Mouse (Mus musculus): ENCODE data around the gene Rasip1. TPM values are rescaled to one million over a fixed set of nuclear protein-coding genes. Genes with fewer than 3 reads are reported as not detected.
A peak's percentile ranks its signal among the peaks of the same experiment; 100 is the strongest.

The Rasip1 gene
- total and polyA plus RNA-seq, 3 experiments: 13.5 to 42.9 (median 20.6) TPM

DNA sequence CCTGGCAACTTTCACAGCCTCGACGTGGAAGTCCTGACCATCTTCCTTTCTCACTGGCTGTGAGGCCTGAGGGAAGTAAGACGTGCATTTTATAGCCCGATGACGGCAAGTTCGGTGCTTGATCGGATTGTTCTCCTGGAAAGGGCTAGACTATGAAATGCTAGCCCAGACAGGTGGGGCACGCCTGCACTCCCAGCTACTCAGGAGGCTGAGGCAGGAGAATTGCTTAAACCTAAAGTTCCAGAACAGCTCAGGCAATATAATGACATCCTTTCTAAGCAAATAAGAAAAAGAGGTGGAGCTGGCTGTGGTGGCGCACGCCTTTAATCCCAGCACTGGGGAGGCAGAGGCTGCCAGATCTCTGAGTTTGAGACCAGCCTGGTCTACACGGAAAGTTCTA is 3.8 kb upstream of the Rasip1 start:
- no peak for DNase-seq

DNA sequence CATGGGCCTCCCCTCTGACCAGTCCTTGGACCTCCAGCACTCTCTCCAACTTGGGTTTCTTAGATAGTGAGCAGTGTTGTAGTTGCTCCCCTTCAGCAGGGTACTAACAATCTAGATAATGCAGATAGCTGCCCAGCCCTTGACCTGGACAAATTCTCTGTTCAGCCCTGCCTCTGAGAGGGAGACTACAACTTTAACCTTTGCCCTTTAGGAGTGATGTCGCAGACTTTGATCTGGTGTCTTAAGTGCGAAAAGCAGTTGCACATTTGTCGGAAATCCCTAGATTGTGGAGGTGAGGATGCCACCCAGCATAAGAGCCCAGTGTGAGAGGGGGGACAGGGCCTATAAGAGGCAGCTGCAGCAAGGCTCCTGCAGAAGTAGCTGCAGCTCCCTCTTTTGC is 2.6 kb upstream of the Rasip1 start:
- DNase-seq: no peak

DNA sequence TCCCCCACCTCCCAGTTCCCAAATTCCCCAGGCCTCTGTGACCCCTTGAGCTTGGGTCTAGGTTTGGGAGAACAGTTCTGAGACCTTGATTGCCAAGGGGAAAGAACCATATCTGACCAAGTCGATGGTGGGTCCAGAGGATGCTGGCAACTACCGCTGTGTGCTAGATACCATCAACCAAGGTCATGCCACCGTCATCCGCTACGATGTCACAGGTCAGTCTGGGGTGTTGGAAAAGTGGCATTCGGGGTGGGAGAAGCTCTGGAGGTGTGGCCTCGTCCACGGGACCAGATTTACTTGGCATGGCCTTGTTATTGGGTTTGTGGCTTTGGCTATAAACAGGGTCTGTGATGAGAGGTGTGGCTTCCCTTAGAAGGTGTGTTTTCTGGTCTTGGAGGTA is 1.8 kb upstream of the Rasip1 start:
- no peak for DNase-seq

DNA sequence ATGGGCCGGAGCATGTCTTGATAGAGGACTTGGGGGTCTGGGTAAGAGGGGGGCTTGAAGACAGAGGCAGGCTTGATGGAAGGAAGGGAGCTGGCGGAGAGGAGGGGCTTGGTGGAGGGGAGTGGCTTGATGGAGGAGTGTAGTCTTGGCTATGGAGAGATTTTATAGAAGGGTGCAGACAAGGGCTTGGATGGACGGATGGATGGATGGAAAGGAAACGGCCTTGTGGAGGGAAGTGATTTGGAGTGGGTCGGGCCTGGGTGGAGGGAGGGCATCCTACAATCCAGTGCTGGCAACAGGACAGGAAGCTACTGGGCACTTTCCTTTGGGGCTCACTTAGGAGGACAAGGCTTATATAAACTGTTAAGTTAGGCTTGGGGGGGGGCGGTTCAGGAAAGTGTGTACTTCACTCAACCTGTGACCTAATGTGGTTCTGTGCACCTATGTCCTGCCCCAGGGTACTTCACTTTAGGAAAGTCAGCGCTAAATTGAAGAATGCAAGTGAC is 664 bp upstream of the Rasip1 start:
- no peak for DNase-seq

DNA sequence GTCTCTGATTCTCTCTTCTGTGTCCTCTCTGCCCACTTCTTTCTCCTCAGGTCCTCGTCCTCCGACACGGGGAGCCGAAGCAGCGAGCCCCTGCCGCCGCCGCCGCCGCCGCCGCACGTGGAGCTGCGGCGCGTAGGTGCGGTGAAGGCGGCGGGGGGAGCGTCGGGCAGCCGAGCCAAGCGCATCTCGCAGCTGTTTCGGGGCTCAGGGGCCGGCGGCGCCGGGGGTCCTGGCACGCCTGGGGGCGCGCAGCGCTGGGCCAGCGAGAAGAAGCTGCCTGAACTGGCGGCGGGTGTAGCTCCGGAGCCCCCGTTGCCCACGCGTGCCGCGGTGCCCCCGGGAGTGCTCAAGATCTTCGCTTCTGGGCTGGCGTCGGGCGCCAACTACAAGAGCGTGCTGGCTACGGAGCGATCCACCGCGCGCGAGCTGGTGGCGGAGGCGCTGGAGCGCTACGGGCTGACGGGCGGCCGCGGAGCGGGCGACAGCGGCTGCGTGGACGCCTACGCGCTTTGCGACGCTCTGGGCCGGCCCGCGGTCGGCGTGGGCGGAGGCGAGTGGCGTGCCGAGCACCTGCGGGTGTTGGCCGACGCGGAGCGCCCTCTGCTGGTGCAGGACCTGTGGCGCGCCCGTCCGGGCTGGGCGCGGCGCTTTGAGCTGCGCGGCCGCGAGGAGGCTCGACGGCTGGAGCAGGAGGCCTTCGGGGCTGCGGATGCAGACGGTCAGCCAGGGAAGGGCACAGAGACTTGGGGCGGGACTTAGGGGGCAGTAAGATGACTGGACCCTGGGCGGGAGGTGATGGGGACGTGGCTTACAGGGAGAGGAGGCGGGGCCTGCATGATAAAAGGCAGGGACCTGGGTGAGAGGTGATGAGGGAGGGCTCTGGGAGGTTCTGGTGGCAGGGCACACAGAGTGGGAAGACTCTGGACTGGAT is 1.3 kb downstream of the Rasip1 start:
- DNase-seq: peak; percentile 95

DNA sequence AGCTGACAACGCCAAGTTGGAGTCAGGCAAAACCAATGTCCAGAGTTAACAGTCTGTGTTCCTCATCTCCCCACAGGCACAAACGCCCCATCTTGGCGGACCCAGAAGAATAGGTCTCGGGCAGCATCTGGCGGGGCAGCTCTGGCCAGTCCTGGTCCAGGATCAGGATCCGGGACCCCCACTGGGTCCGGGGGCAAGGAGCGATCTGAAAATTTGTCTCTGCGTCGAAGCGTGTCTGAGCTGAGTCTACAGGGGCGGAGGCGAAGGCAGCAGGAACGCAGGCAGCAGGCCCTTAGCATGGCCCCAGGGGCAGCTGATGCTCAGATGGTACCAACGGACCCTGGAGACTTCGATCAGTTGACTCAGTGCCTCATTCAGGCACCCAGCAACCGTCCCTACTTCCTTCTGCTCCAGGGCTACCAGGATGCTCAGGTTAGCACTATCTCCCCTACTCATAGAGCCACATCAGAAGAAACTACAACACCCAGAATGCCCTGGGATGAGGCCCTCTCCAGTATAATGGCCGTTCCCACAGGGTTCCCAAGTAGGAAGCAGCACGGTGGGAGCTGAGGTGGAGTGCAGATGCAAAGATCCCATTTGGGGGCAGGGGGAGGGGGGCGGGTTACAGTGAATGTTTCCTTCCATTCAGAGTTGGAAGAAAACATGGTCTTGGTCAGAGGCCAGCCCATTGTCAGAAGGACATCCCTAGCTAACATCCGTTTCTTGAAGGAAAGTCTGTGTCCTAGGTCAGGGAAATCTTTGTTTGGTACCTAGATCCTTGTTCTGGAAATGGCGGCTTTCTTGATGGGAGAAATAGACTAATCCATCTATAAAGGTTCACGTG is 3.0 kb downstream of the Rasip1 start:
- no peak for DNase-seq

DNA sequence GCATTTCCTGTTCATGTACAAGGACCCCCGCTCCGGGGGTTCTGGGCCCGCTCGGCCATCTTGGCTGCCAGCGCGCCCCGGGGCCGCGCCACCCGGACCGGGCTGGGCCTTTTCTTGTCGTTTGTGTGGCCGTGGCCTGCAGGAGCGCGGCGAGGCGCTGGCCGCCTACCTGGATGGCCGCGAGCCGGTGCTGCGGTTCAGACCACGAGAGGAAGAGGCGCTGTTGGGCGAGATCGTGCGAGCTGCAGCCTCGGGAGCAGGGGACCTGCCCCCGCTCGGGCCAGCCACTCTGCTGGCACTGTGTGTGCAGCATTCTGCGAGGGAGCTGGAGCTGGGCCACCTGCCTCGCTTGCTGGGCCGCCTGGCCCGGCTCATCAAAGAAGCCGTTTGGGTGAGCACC is 5.2 kb downstream of the Rasip1 start:
- DNase-seq: no peak

DNA sequence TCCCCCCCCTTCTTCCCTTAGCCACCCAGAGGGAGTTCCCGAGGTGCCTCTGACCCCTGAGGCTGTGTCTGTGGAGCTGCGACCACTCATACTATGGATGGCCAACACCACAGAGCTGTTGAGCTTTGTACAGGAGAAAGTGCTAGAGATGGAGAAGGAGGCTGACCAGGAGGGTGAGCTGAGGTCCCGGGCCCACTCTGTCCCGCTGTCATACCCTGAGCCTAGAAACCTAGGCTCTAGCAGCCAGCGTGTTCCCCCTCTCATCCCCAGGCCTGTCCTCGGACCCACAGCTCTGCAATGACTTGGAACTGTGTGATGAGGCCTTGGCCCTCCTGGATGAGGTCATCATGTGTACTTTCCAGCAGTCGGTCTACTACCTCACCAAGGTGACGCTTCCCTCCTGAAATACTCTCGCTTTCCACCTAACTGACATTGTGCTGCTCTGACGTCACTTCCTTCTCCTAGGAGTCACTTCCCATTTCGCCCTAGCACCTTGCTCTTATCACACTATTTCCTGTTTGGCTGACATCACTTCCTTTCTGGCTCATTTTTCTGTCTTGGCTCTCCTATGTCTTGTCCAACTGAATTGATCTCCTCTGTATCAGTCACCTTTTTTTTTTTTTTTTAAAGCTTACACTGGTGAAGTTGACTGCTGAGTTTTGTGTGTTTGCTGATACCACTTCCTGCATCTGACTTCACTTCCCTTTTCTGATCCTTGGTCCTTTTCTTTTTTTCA is 7.8 kb downstream of the Rasip1 start:
- DNase-seq: peak; percentile 55

DNA sequence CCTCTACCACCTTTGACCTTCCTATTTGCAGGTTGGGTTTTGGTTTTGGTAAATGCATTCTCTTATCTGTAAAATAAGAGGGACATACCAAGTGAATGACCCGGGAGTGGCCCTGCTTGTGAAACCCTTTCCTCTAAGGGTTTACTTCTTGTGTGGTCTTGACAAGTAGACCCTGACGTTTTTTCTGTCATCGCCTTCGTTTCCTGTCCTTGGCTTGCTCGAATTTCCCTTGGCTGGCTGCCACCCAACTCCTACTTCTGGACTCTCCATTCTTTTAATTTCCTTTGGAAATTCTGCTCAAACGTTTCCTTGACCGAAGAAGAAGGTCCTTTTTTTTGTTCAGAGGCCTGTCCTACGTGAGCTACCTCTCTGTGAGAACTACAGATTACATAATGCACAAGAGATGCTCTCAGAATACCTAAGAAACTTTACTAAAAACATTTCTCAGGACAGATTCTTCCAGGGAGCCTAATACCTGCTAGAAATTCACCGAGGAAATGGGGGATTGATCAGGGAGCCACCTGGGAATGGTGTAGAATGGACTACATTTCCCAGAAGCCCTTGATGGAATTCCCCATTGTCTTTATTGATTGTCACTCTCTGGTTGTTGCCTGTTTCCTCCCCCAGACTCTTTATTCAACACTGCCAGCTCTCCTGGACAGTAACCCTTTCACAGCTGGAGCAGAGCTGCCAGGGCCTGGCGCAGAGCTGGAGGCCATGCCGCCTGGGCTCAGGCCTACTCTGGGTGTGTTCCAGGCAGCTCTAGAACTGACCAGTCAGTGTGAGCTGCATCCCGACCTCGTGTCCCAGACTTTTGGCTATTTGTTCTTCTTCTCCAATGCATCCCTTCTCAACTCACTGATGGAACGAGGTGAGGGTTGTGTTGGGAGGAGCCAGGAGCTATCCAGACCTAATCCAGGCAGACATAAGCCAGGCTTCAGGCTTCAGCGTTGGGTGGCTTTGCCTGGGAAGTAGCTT is 8.7 kb downstream of the Rasip1 start:
- DNase-seq: peak; percentile 67

DNA sequence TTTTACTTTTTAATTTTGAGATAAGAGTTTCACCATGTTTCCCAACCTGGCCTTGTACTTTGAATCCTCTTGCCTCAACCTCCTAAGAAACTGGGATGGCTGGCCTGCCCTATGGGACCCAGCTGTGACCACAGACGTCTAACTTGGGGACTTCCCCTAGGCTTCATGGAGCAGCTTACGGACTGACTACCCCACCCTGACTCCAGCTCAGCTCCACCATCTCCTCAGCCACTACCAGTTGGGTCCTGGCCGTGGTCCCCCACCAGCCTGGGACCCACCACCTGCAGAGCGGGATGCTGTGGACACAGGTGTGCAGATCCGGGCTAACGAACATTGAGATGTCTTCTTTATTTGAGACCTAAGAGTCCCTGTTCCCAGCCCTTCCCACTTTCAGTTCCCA is 10.4 kb downstream of the Rasip1 start:
- no peak for DNase-seq

DNA sequence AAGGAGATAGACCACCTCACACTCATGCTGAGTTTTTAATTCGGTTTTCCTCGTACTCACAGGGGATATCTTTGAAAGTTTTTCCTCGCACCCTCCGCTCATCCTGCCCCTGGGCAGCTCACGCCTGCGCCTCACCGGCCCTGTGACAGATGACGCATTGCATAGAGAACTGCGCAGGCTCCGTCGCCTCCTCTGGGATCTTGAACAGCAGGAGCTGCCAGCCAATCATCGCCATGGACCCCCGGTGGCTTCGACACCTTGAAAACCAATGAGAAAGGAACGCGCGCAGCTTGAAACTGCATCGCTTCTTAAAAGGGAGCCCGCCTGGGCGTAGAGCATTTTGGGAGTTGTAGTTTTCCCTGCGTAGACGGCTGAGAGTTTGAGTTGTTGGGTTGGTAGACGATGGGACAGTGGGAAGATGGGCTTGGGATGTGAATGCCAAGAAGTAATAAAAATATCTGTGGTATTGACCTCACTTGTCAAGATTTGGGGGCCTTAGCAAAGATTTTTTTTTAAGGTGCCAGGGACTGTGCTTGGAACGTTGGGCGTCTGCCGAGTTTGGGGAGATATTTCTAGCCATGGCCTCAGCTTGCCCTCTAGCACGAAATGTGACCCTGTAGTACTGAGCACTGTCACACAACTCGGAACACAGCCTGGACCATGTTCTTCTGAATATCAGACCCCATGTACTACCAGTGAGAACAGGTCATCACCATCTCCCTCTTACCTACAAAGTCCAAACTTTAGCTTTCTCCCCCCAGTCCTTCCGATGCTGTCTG is 11.5 kb downstream of the Rasip1 start:
- DNase-seq: peak; percentile 93

DNA sequence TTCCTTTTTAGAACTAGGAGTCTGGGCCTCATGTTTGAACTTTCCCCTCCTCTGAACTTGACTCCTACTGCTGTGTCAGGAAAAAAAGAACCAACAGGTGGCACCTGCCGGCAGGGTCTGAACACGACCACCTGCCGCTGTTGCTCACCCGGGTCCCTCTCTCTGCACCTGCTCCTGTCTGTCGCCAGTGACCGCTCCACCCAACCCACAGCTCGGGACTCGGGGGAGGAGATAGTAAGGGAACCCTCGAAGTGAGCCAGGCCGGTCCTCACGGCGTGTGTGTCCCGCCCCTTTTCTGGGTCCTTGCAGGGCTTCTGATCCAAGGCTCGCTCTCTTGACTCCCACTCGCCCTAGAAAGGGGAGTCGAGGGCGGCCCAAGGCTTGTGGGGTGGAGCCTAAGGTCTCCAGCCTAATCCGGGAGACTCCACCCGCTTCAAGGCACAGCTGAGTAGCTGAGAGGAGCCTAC is 12.3 kb downstream of the Rasip1 start, which contains the start of gene Mamstr:
Mamstr (plus strand) TSS at position 417 of the 467 bp plus-strand sequence.
- DNase-seq: no peak

DNA sequence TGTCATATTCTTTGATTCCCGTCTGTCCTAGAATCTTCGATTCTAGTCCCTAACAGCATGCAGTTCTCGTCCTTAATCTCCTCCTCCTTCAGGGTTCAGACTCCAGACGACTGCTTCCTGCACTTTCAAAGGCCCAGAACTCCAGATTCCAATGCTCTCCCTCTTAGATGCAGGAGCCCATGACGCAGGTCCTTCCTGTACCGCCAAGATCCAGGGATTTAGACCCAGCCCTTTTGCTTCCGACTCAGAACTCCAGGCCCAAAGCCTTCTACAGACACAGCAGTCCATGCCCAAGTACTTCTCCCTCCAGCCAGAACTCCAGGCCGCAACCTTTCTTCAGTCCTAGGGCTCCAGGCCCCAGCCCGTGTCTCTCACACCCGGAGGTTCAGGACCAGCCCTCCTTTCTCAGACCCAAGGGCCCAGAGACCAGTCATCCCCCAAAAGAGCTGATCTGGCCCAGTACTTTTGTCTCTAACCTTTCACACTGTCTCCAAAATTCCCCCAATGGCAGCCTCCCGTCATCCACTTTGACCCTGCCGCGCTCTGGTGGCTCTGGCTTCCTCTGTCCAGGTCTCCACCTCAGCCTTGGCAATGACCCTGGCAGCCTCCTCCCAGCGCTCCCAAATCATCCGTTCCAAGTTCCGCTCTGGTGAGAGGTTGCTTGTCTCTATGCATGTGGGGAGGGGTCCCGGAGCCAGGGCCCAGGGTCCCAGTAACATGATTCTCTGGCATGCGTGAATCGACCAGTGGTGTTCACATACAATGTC is 13.1 kb downstream of the Rasip1 start:
- DNase-seq: no peak

DNA sequence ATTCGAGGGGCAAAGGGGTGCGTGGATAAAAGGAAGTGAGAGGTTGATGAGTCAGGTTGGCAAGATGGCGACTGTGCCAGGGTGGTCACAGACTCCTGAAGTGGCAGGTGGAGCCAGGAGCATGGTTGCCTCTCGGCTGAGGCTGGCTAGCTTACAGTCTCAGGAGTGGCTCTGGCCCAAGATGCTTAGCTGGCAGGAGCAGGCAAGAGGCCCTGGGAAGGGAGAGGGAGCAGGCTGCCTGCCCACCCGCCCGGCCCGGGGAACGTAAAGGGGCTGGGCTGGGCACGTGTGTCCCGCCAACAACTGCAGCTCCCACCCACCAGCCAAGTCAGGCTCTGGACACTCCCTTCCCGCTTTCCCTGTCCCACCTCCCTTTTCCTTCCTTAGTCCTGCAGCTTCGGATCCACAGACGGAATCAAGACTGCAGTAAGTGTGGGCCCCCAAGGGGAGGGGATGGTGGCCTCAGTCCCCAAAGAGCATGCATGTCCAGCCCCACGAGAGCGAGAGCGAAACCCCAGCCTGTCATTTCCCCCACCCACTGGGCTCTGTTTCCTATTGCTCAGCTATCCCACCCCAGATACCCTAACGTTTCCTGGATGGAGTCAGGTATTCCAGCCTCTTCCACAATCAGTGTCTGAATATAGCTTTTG is 14.2 kb downstream of the Rasip1 start:
- DNase-seq: no peak

DNA sequence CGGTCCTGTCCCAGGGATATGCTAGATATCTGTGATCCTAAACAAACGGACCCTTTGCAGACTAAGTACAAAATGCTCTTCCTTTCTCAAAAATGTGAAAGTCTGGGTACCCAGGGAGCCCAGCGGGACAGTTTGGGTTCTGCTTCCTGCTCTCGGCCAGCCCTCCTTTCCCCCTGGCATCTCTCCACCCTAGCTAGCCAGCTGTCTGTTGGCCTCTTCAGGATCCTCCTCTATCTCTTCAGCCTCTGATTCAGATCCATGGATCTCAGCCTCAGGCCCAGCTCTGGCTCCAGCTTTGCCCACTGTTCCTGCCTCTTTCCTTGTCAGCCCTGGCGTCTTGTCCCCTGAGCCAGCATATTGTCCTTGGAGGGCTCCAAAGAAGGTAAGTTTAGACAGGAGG is 14.8 kb downstream of the Rasip1 start:
- no peak for DNase-seq

DNA sequence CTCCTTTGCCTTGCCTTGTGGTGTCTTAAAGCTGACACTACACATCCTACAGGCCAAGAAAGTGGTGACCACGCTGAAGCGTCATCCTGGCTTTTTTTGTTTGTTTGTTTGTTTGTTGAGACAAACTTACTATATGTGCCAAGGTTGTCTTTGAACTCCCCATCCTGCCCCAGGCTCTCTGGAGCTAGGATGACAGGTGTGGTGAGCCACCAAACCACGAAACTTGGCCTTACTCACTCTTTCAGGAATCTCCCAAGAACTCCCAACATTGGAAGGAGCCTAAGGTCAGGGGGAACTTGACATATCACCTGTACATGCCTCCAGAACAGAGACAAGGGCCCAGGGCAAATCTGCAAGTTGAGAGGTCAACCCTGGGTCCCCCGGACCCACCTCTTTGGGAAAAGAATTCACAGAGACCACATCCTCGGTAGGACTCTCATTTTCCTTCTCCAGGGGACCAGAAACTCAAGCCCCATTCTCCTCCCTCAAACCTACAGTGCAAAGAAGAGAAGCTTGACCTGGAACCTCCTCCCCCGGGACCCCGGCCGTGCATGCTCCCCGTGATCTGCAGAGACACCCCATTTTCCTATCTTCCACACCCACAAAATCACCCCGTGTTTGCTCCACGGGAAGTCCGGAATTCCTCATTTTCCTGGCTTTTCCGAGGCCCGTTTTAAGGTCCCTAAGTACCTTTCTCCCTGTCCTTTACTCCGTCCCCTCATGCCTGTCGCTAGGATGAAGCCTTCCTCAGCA is 15.4 kb downstream of the Rasip1 start:
- DNase-seq: no peak

DNA sequence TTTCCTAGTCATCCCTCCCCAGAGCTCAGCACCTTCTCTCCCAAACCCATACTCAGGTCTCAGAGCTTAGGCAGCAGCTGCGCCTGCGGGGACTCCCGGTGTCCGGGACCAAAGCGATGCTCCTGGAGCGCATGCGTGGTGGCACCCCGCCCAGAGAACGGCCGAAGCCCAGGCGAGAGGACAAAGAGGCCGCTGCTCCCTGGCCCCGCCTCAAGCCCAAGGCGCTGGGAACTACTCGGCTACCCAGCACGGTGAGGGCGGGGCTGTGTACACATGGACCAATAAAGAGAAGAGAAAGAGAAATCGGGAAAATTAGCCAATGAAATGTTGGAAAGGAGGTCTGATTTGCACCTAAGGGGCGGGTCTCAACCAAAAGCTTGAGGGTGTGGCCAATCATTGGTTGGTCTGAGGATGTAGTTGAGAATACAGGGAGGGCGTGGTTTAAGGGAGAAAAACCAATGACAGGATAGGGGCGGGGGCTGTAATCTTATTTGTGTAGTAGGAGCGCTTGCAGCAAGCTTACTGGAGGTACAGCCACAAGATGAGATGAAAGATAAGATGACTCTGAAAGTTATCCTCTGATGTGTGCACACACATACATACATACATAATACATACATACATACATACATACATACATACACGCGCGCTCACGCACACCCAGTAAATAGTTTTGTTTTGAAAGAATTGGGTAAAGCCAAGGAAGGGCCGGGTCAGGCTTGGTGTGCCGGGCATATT is 16.3 kb downstream of the Rasip1 start:
- DNase-seq: peak; percentile 94

Data from adrenal gland, adult 2 months (tissue).